9 mouse cellular contexts compared by ENCODE assay signal in the genomic region with DNA sequence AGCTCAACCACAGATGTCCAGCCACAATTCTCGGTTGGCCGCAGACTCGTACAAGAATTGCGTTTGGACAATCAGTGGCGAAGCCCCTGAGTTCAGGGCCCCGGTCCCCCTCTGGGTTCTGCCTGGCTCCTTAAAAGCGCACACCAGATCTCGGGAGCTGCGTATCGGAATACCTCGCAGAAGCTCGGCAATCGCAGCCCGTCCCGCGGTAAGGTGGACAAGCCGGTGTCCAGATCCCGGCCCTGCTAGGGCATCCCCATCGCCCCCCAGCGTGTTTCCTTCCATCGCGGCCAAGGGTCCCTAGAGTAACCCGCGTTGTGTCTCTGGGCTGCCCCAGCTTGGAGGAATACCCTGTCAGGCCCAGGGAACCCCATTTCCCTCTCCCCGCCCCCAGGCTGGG. TPM values are rescaled to one million over a fixed set of nuclear protein-coding genes. Genes with fewer than 3 reads are reported as not detected.
DNase-seq lines count a peak whose midpoint lies in the region; ATAC-seq lines count a peak whose summit lies in the region.
"Had no signal": no experiment of that assay in that cellular context is flagged by ENCODE, and none has a peak within 500 bp of the region (broad histone marks: within the 10 kb centered on the region; RNA-seq: fewer than 3 reads in every experiment).

No protein-coding gene starts in this region.

- H3K9me3 ChIP-seq in lung, embryonic 16.5 days (ENCODE audit: control insufficient read depth, low read length) = no peaks in the 10 kb centered on the region
- no peaks in the 10 kb centered on the region for H3K9me3 ChIP-seq in limb, embryonic 12.5 days
- H3K9me3 ChIP-seq: megakaryocyte, embryonic 14.5 days had no signal

- H3K4me3 ChIP-seq in lung, embryonic 16.5 days (ENCODE audit: low read length) = 0 out of 2 replicates have a peak overlapping the region, but pooled peaks have one; percentile 9
- H3K4me3 ChIP-seq in limb, embryonic 12.5 days (replicated peaks) = peak overlapping the region; percentile 38
- H3K4me3 ChIP-seq: megakaryocyte, embryonic 14.5 days had no signal

- H3K9ac ChIP-seq in lung, embryonic 16.5 days (ENCODE audit: low read length) = no peak overlapping the region
- H3K9ac ChIP-seq in limb, embryonic 12.5 days (replicated peaks) = peak overlapping the region; percentile 47; the same call in 1 of the 2 replicates

- peaks cover 8% of the 10 kb centered on the region for H3K36me3 ChIP-seq in lung, embryonic 16.5 days (ENCODE audit: control insufficient read depth, insufficient read depth, low read length)
- H3K36me3 ChIP-seq in limb, embryonic 12.5 days = peaks cover 39% of the 10 kb centered on the region

- intact Hi-C loops in gastrocnemius, postnatal 14 days (cut with DNase I; ENCODE audit: low total_unique reads) = no loop called here

- ATAC-seq in lung, embryonic 16.5 days (ENCODE audit: low read depth) = no peak
- no peak for ATAC-seq in limb, embryonic 12.5 days (ENCODE audit: insufficient number of reproducible peaks, insufficient read depth, low FRiP score, low TSS enrichment, low read depth)

- H3K27ac ChIP-seq in lung, embryonic 16.5 days (ENCODE audit: low read length) = no peak overlapping the region
- no peak overlapping the region for H3K27ac ChIP-seq in limb, embryonic 12.5 days

- peaks cover 44% of the 10 kb centered on the region for H3K27me3 ChIP-seq in lung, embryonic 16.5 days (ENCODE audit: control insufficient read depth, insufficient read depth, low read depth, low read length)
- peaks cover 77% of the 10 kb centered on the region for H3K27me3 ChIP-seq in limb, embryonic 12.5 days
- H3K27me3 ChIP-seq: megakaryocyte, embryonic 14.5 days had no signal

- peak; percentile 24 for DNase-seq in cerebellum, postnatal 25 days
- no peak for DNase-seq in cerebellum, postnatal 4 days (ENCODE audit: low spot score in 2 of 2)
- no peak for DNase-seq in lung, postnatal 14 days
- peak; percentile 31 for DNase-seq in retina, postnatal 1 day
- DNase-seq in gastrocnemius, postnatal 14 days = no peak
- no peak for DNase-seq in thymus, adult 18-20 months

- no peaks in the 10 kb centered on the region; the same call in 1 of the 2 replicates for H3K4me1 ChIP-seq in lung, embryonic 16.5 days (replicated peaks; ENCODE audit: control insufficient read depth, insufficient read depth, low read length)
- H3K4me1 ChIP-seq in limb, embryonic 12.5 days (replicated peaks) = peaks cover 14% of the 10 kb centered on the region

- H3K4me2 ChIP-seq in lung, embryonic 16.5 days (ENCODE audit: low read depth, low read length) = no peak overlapping the region
- H3K4me2 ChIP-seq in limb, embryonic 12.5 days = peak overlapping the region; percentile 59

- WGBS in lung, embryonic 16.5 days = 20% methylated on average over 25 of the region's 25 CpGs
- 4% methylated on average over 25 of the region's 25 CpGs for WGBS in limb, embryonic 12.5 days

RNA-seq across cellular contexts. Expression of a gene that starts 23.3 kb away (rescaled TPM):
- 14.8 and 17.6 TPM in 2 replicates for polyA plus RNA-seq in lung, embryonic 16.5 days (2015; fragmentation: Nextera tagmentation; extraction: Ambion mirVana)
- 15.1 and 18.3 TPM in 2 replicates for polyA plus RNA-seq in limb, embryonic 12.5 days (2016; fragmentation: Nextera tagmentation; extraction: Ambion mirVana)
- total RNA-seq in gastrocnemius, postnatal 14 days (2021) = 10 to 100 TPM; 17.7 TPM

RNA-seq across cellular contexts. Expression of a gene that starts 25.8 kb away (rescaled TPM):
- 24.8 and 31.0 TPM in 2 replicates for polyA plus RNA-seq in lung, embryonic 16.5 days (2015; fragmentation: Nextera tagmentation; extraction: Ambion mirVana)
- 21.1 and 22.0 TPM in 2 replicates for polyA plus RNA-seq in limb, embryonic 12.5 days (2016; fragmentation: Nextera tagmentation; extraction: Ambion mirVana)
- total RNA-seq in gastrocnemius, postnatal 14 days (2021) = 10 to 100 TPM; 21.1 to 21.9 TPM

RNA-seq across cellular contexts. Expression of a gene that starts 43.2 kb away (rescaled TPM):
- polyA plus RNA-seq in lung, embryonic 16.5 days (2015; fragmentation: Nextera tagmentation; extraction: Ambion mirVana) = 11.7 and 13.3 TPM in 2 replicates
- polyA plus RNA-seq in limb, embryonic 12.5 days (2016; fragmentation: Nextera tagmentation; extraction: Ambion mirVana) = 15.4 and 15.7 TPM in 2 replicates
- 10 to 100 TPM in 1 of 2 experiments, 1 to 10 TPM in 1; 8.6 to 10.1 TPM for total RNA-seq in gastrocnemius, postnatal 14 days (2021)

RNA-seq across cellular contexts. Expression of a gene that starts 43.4 kb away (rescaled TPM):
- 60.8 and 62.3 TPM in 2 replicates for polyA plus RNA-seq in lung, embryonic 16.5 days (2015; fragmentation: Nextera tagmentation; extraction: Ambion mirVana)
- polyA plus RNA-seq in limb, embryonic 12.5 days (2016; fragmentation: Nextera tagmentation; extraction: Ambion mirVana) = 88.5 and 101 TPM in 2 replicates
- 10 to 100 TPM; 15.1 to 16.1 TPM for total RNA-seq in gastrocnemius, postnatal 14 days (2021)

RNA-seq across cellular contexts. Expression of a gene that starts 57.3 kb away (rescaled TPM):
- 33.9 and 38.3 TPM in 2 replicates for polyA plus RNA-seq in lung, embryonic 16.5 days (2015; fragmentation: Nextera tagmentation; extraction: Ambion mirVana)
- 52.2 and 57.5 TPM in 2 replicates for polyA plus RNA-seq in limb, embryonic 12.5 days (2016; fragmentation: Nextera tagmentation; extraction: Ambion mirVana)
- 10 to 100 TPM; 28.0 to 28.3 TPM for total RNA-seq in gastrocnemius, postnatal 14 days (2021)

Comparison
In these comparisons a context has a peak if more than half of its experiments do, and no peak if none do; other contexts are left out.
1. DNase-seq: peak in cerebellum, postnatal 25 days (2 of 2) and retina, postnatal 1 day (single experiment); none in cerebellum, postnatal 4 days (0 of 2), lung, postnatal 14 days (single experiment), gastrocnemius, postnatal 14 days (single experiment) and thymus, adult 18-20 months (0 of 2).